Mouse (Mus musculus) midbrain, postnatal 0 days (tissue): Measurements from ENCODE around the gene Hist2h4. TPM values are rescaled to one million over a fixed set of nuclear protein-coding genes. Genes with fewer than 3 reads are reported as not detected.
A peak's percentile ranks its signal among the peaks of the same experiment; 100 is the strongest.
"Not testable (repeated sequence)": the region's sequence is repeated elsewhere in the genome, so short reads cannot be mapped to it uniquely, and the experiment has no call there.

Experiments used
- ATAC-seq: fragments of 200-750 bp; cut with Nextera tagmentation; 2 replicates; pipeline ENCODE4 v1.8.0; 2017; ENCODE audit warnings: moderate number of reproducible peaks, mild to moderate bottlenecking, moderate TSS enrichment, moderate library complexity; ENCODE audit not compliant: low FRiP score
- DNase-seq: peaks from one replicate; pipeline ENCODE4 v3.0.0-alpha.2; 2015; ENCODE audit warnings: low spot score
- H3K27ac ChIP-seq: fragments of 300-500 bp; sonication (generic); 2 replicates; pipeline ENCODE4 v1.5.1; 2014; ENCODE audit warnings: low read depth, mild to moderate bottlenecking, low read length, mixed read lengths
- H3K27me3 ChIP-seq: fragments of 300-500 bp; sonication (generic); 2 replicates; pipeline ENCODE4 v1.6.1; 2014; ENCODE audit warnings: low read length, control low read depth, mixed read lengths; ENCODE audit not compliant: insufficient read depth
- H3K36me3 ChIP-seq: fragments of 300-500 bp; sonication (generic); 2 replicates; pipeline ENCODE4 v1.6.1; 2014; ENCODE audit warnings: low read length, control low read depth, mixed read lengths; ENCODE audit not compliant: insufficient read depth
- H3K4me1 ChIP-seq: fragments of 300-500 bp; sonication (generic); 2 replicates; pipeline ENCODE4 v1.6.1; 2014; ENCODE audit warnings: mild to moderate bottlenecking, control low read depth, antibody characterized with exemption, low read length, mixed read lengths; ENCODE audit not compliant: insufficient read depth
- H3K4me2 ChIP-seq: fragments of 300-500 bp; sonication (generic); 2 replicates; pipeline ENCODE4 v1.6.1; 2014; ENCODE audit warnings: low read depth, mild to moderate bottlenecking, low read length, mixed read lengths; ENCODE audit not compliant: poor library complexity, severe bottlenecking
- H3K4me3 ChIP-seq: fragments of 300-500 bp; sonication (generic); 2 replicates; pipeline ENCODE4 v1.5.1; 2014; ENCODE audit warnings: low read depth, mild to moderate bottlenecking, low read length, moderate library complexity
- H3K9ac ChIP-seq: fragments of 300-500 bp; sonication (generic); replicated peaks from 2 replicates; pipeline ENCODE4 v1.6.1; 2014; ENCODE audit warnings: mild to moderate bottlenecking, low read length, moderate library complexity, mixed read lengths; ENCODE audit not compliant: poor library complexity, severe bottlenecking
- H3K9me3 ChIP-seq: fragments of 300-500 bp; sonication (generic); 2 replicates; pipeline ENCODE4 v1.6.1; 2016; ENCODE audit warnings: low read length, control low read depth
- CTCF ChIP-seq: IDR thresholded peaks from 2 replicates; pipeline ENCODE4 v1.5.1; 2016; ENCODE audit warnings: antibody characterized with exemption, mild to moderate bottlenecking
- WGBS: fragments of 180-500 bp; shearing (Covaris S2); extraction: QIAGEN DNeasy Blood & Tissue Kit; methylation state at CpG from one replicate; pipeline ENCODE4 v1.1.7; 2014; 5-methylcytosine and 5-hydroxymethylcytosine counted together
- polyA plus RNA-seq: library from polyadenylated mRNA; unstranded; fragments of >200 nt; fragmentation: Nextera tagmentation; extraction: Ambion mirVana; gene quantifications from 2 replicates; pipeline ENCODE4 v1.2.1, GENCODE M21; 2015
- total RNA-seq: library from RNA; depleted of rRNA; stranded (reverse); fragments of >200 nt; gene quantifications from 2 replicates; pipeline ENCODE4 v1.2.3, GENCODE M21; 2014

The Hist2h4 gene
- total and polyA plus RNA-seq, 2 experiments from 2014 or later = 5.3 to 109 TPM

- no peak overlapping the region for H3K4me3 ChIP-seq
- ATAC-seq = no peak
- peak overlapping the region; percentile 77; the same call in 1 of the 2 replicates for H3K9ac ChIP-seq
- 0 out of 2 replicates have a peak, but pooled peaks cover 7% of the 10 kb centered on the region for H3K4me1 ChIP-seq
- TF ChIP-seq CTCF = no peak
- DNase-seq = no peak
- H3K9me3 ChIP-seq = no peaks in the 10 kb centered on the region
- peak overlapping the region; percentile 95; the same call in 1 of the 2 replicates for H3K27ac ChIP-seq
- peak overlapping the region; percentile 52 for H3K4me2 ChIP-seq
- H3K36me3 ChIP-seq = no peaks in the 10 kb centered on the region
- H3K27me3 ChIP-seq = no peaks in the 10 kb centered on the region
- WGBS = 86% methylated on average over 7 of the region's 7 CpGs
Observed at GRCm38 (mm10) chr3:96243921-96244572, 19.1 kb downstream of the Hist2h4 start.

DNA sequence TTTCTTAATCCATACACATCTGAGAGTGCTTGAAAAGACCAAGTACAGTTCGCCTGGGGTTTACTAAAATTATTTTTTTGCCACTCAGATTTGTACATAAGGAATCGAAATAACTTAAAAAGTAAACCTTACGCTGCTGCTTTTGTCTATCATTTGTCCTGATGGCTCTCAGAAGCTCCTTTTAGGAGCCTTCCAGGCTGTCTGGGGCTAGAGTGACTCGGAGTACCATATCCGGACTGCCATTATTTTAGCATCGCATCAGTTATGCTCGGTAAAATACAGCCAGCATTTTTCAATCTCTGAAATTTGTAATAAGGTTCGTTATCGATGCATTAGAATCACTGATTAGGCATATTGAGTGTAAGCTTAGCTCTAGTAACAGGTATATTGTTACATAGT is 22.3 kb downstream of the Hist2h4 start:
- DNase-seq (no peak), ATAC-seq (no peak)
- Histone ChIP-seq H3K4me1 (0 out of 2 replicates have a peak, but pooled peaks cover 7% of the 10 kb centered on the region), H3K27me3 (no peaks in the 10 kb centered on the region), H3K9ac (0 out of 2 replicates have a peak overlapping the region, but pooled peaks have one; percentile 29), H3K9me3 (no peaks in the 10 kb centered on the region), H3K36me3 (no peaks in the 10 kb centered on the region), H3K4me2 (peak overlapping the region; percentile 42), H3K4me3 (peak overlapping the region; percentile 20; the same call in 1 of the 2 replicates), H3K27ac (peak overlapping the region; percentile 63)
- 75% methylated on average over 9 of the region's 9 CpGs for WGBS
- no peak for TF ChIP-seq CTCF

GRCm38 (mm10) chr3:96239949-96240798 is 22.9 kb downstream of the Hist2h4 start, which contains the start of gene Hist2h2aa2:
Gene Hist2h2aa2 (minus strand): TSS chr3:96240276.
- Histone ChIP-seq H3K4me2 (peak within 1 kb of the TSS; percentile 42), H3K4me3 (peak within 1 kb of the TSS; percentile 23), H3K9ac (0 out of 2 replicates have a peak within 1 kb of the TSS, but pooled peaks have one; percentile 29), H3K27ac (peak within 1 kb of the TSS; percentile 63)
- DNase-seq = peak; percentile 68
- not testable (repeated sequence) for H3K36me3 ChIP-seq, H3K27me3 ChIP-seq, H3K4me1 ChIP-seq, H3K9me3 ChIP-seq
- WGBS = 6% methylated on average over 20 of the region's 85 CpGs
- ATAC-seq = peak; percentile 92

GRCm38 (mm10) chr3:96238954-96239793 is 23.9 kb downstream of the Hist2h4 start, which contains the start of gene Hist2h3c2:
Gene Hist2h3c2 (minus strand): TSS chr3:96239127.
- Histone ChIP-seq H3K4me3 (peak within 1 kb of the TSS; percentile 23), H3K4me2 (peak within 1 kb of the TSS; percentile 42)
- not testable (repeated sequence) for H3K4me1 ChIP-seq, H3K36me3 ChIP-seq, DNase-seq, H3K9me3 ChIP-seq, H3K27me3 ChIP-seq, H3K27ac ChIP-seq, H3K9ac ChIP-seq
- 0% methylated on average over 10 of the region's 68 CpGs for WGBS
- ATAC-seq = peak; percentile 89

DNA sequence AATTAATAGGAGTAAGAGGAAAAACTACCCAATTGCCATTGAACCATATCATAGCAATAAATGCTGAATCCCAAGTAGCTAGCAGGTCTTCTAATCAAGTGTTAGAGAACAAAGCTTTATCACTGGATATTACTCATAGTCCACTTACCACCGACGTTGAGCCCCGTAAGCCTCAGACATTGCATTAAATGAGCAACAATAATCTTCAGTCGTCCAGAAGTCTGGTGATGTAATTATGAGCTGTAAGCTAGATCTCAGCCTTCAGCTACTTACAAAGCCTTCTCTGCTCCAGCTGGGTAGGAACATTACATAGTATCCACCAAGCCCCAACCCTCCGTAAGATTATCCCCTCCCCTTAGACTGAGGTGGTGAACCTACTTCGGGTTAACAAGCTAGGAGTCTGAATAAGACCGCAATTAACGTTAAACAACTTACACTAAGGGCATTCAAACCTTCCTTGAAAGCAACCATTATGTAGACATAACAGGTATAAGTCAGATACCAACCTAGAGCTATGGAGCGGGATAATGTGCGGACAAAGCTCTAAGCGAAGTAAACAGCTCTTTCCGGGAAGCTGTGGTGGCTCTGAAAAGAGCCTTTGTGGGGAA is 25.1 kb downstream of the Hist2h4 start:
- Histone ChIP-seq H3K9me3 (no peaks in the 10 kb centered on the region), H3K4me3 (peak overlapping the region; percentile 23), H3K9ac (no peak overlapping the region), H3K27ac (no peak overlapping the region), H3K4me1 (no peaks in the 10 kb centered on the region), H3K27me3 (no peaks in the 10 kb centered on the region), H3K4me2 (peak overlapping the region; percentile 42), H3K36me3 (no peaks in the 10 kb centered on the region)
- DNase-seq (no peak), ATAC-seq (no peak)
- no peak for TF ChIP-seq CTCF
- WGBS = 3% methylated on average over 12 of the region's 12 CpGs
